Mouse (Mus musculus): ENCODE measurements around the gene Tmprss7.

Tmprss7 gene

GRCm38 (mm10) chr16:45624791-45625190 lies 68.7 kb downstream of the Tmprss7 start:
- no peak for DNase-seq

GRCm38 (mm10) chr16:45623230-45623629 lies 70.2 kb downstream of the Tmprss7 start:
- DNase-seq = no peak

GRCm38 (mm10) chr16:45619751-45620375 lies 73.6 kb downstream of the Tmprss7 start:
- no peak for DNase-seq

GRCm38 (mm10) chr16:45615944-45616343 lies 77.5 kb downstream of the Tmprss7 start:
- DNase-seq = no peak

- DNase-seq = no peak
These were observed 80.2 kb downstream of the Tmprss7 start for GRCm38 (mm10) chr16:45613247-45613646.

GRCm38 (mm10) chr16:45610267-45610666 lies 83.2 kb downstream of the Tmprss7 start, which contains the start of gene Gcsam:
TSS of gene Gcsam (plus strand) at chr16:45610380.
- DNase-seq = no peak

GRCm38 (mm10) chr16:45609300-45609699 lies 84.2 kb downstream of the Tmprss7 start:
- peak in 1 of 2 experiments; percentile 54 for DNase-seq

GRCm38 (mm10) chr16:45608481-45608954 lies 84.9 kb downstream of the Tmprss7 start:
- peak; percentile 40 to 49 for DNase-seq
